Mouse (Mus musculus) right cerebral cortex, postnatal 25 days (tissue): ENCODE measurements around the gene Txlnb.
A peak's percentile ranks its signal among the peaks of the same experiment; 100 is the strongest.
"Not testable (repeated sequence)": the region's sequence is repeated elsewhere in the genome, so short reads cannot be mapped to it uniquely, and the experiment has no call there.

ENCODE experiments used
- DNase-seq: peaks from one replicate; pipeline ENCODE4 v3.0.0; 2022

The Txlnb gene

GRCm38 (mm10) chr10:17795767-17796631 lies at the start of gene Txlnb:
Txlnb (plus strand) TSS chr10:17796226.
- DNase-seq = peak; percentile 51

- no peak for DNase-seq
These were observed 43.5 kb upstream of the Txlnb start for GRCm38 (mm10) chr10:17752478-17752877.

- DNase-seq = no peak
These were observed 36.3 kb upstream of the Txlnb start for GRCm38 (mm10) chr10:17759772-17760171.

- DNase-seq = no peak
These were observed 35.0 kb upstream of the Txlnb start for GRCm38 (mm10) chr10:17760750-17761613.

GRCm38 (mm10) chr10:17761652-17762051 lies 34.4 kb upstream of the Txlnb start:
- no peak for DNase-seq

- no peak for DNase-seq
These were observed 33.1 kb upstream of the Txlnb start for GRCm38 (mm10) chr10:17762946-17763345.

- no peak for DNase-seq
These were observed 26.2 kb upstream of the Txlnb start for GRCm38 (mm10) chr10:17769856-17770255.

GRCm38 (mm10) chr10:17772364-17772763 lies 23.7 kb upstream of the Txlnb start:
- no peak for DNase-seq

GRCm38 (mm10) chr10:17774366-17774765 lies 21.7 kb upstream of the Txlnb start:
- DNase-seq = no peak

GRCm38 (mm10) chr10:17775079-17775478 lies 20.9 kb upstream of the Txlnb start:
- DNase-seq = no peak

- DNase-seq = not testable (repeated sequence)
These were observed 19.3 kb upstream of the Txlnb start for GRCm38 (mm10) chr10:17776684-17777083.

- DNase-seq = no peak
These were observed 9.3 kb upstream of the Txlnb start for GRCm38 (mm10) chr10:17786771-17787170.

GRCm38 (mm10) chr10:17787938-17788337 lies 8.1 kb upstream of the Txlnb start:
- DNase-seq = no peak

GRCm38 (mm10) chr10:17788347-17788746 lies 7.7 kb upstream of the Txlnb start:
- DNase-seq = no peak

- DNase-seq = no peak
These were observed 2.1 kb upstream of the Txlnb start for GRCm38 (mm10) chr10:17793926-17794325.

- DNase-seq = no peak
These were observed 1.6 kb upstream of the Txlnb start for GRCm38 (mm10) chr10:17794443-17794842.

- DNase-seq = no peak
These were observed 799 bp upstream of the Txlnb start for GRCm38 (mm10) chr10:17795227-17795626.

GRCm38 (mm10) chr10:17796846-17797631 lies 1.0 kb downstream of the Txlnb start:
- no peak for DNase-seq

GRCm38 (mm10) chr10:17797681-17798080 lies 1.7 kb downstream of the Txlnb start:
- no peak for DNase-seq

- DNase-seq = peak; percentile 18
These were observed 5.8 kb downstream of the Txlnb start for GRCm38 (mm10) chr10:17801788-17802187.

- no peak for DNase-seq
These were observed 12.5 kb downstream of the Txlnb start for GRCm38 (mm10) chr10:17808526-17808925.

- no peak for DNase-seq
These were observed 19.0 kb downstream of the Txlnb start for GRCm38 (mm10) chr10:17815052-17815451.

GRCm38 (mm10) chr10:17820422-17820821 lies 24.4 kb downstream of the Txlnb start:
- not testable (repeated sequence) for DNase-seq
